Mouse (Mus musculus) hindbrain, embryonic 11.5 days (tissue): ENCODE measurements around the gene Mrpl54. TPM values are rescaled to one million over a fixed set of nuclear protein-coding genes. Genes with fewer than 3 reads are reported as not detected.
A peak's percentile ranks its signal among the peaks of the same experiment; 100 is the strongest.

Experiments used
- ATAC-seq: fragments of 200-750 bp; cut with Nextera tagmentation; 2 replicates; pipeline ENCODE4 v1.8.0; 2017; ENCODE audit warnings: mild to moderate bottlenecking, moderate TSS enrichment, moderate library complexity; ENCODE audit not compliant: low FRiP score
- DNase-seq: peaks from one replicate; pipeline ENCODE4 v3.0.0-alpha.2; 2015; ENCODE audit warnings: low spot score
- H3K27ac ChIP-seq: fragments of 300-500 bp; sonication (generic); 2 replicates; pipeline ENCODE4 v1.5.1; 2014; ENCODE audit warnings: mild to moderate bottlenecking, low read depth, low read length
- H3K27me3 ChIP-seq: fragments of 300-500 bp; sonication (generic); 2 replicates; pipeline ENCODE4 v1.6.1; 2014; ENCODE audit warnings: mild to moderate bottlenecking, low read length, moderate library complexity, mixed read lengths; ENCODE audit not compliant: control insufficient read depth, insufficient read depth
- H3K36me3 ChIP-seq: fragments of 300-500 bp; sonication (generic); 2 replicates; pipeline ENCODE4 v1.6.1; 2014; ENCODE audit warnings: mild to moderate bottlenecking, low read length, moderate library complexity, mixed read lengths; ENCODE audit not compliant: control insufficient read depth, insufficient read depth
- H3K4me1 ChIP-seq: fragments of 300-500 bp; sonication (generic); replicated peaks from 2 replicates; pipeline ENCODE4 v1.6.1; 2014; ENCODE audit warnings: low read length, mixed read lengths; ENCODE audit not compliant: control insufficient read depth, insufficient read depth
- H3K4me2 ChIP-seq: fragments of 300-500 bp; sonication (generic); replicated peaks from 2 replicates; pipeline ENCODE4 v1.6.1; 2014; ENCODE audit warnings: mild to moderate bottlenecking, low read depth, low read length
- H3K4me3 ChIP-seq: fragments of 300-500 bp; sonication (generic); 2 replicates; pipeline ENCODE4 v1.5.1; 2014; ENCODE audit warnings: low read depth, low read length
- H3K9ac ChIP-seq: fragments of 300-500 bp; sonication (generic); 2 replicates; pipeline ENCODE4 v1.6.1; 2014; ENCODE audit warnings: low read depth, low read length
- H3K9me3 ChIP-seq: fragments of 300-500 bp; sonication (generic); 2 replicates; pipeline ENCODE4 v1.6.1; 2016; ENCODE audit warnings: low read length; ENCODE audit not compliant: control insufficient read depth
- WGBS: fragments of 180-500 bp; shearing (Covaris S2); extraction: QIAGEN DNeasy Blood & Tissue Kit; methylation state at CpG from one replicate; pipeline ENCODE4 v1.1.7; 2014; 5-methylcytosine and 5-hydroxymethylcytosine counted together
- polyA plus RNA-seq: library from polyadenylated mRNA; unstranded; fragments of >200 nt; fragmentation: Nextera tagmentation; extraction: Ambion mirVana; gene quantifications from 2 replicates; pipeline ENCODE4 v1.2.1, GENCODE M21; 2014

Gene Mrpl54
- polyA plus RNA-seq, 1 experiment from 2014 or later = 182 TPM

GRCm38 (mm10) chr10:81304597-81305238 is 38.0 kb upstream of the Mrpl54 start:
- Histone ChIP-seq H3K36me3 (peaks cover 18% of the 10 kb centered on the region), H3K27me3 (no peaks in the 10 kb centered on the region)

GRCm38 (mm10) chr10:81303761-81304160 is 37.0 kb upstream of the Mrpl54 start:
- Histone ChIP-seq H3K9ac (no peak overlapping the region), H3K9me3 (no peaks in the 10 kb centered on the region), H3K27ac (no peak overlapping the region), H3K4me1 (no peaks in the 10 kb centered on the region; the same call in 1 of the 2 replicates), H3K4me2 (no peak overlapping the region), H3K4me3 (no peak overlapping the region), H3K36me3 (peaks cover 12% of the 10 kb centered on the region), H3K27me3 (no peaks in the 10 kb centered on the region)
- 78% methylated on average over 7 of the region's 7 CpGs for WGBS
- no peak for DNase-seq
- no peak for ATAC-seq

More at GRCm38 (mm10) chr10:81304597-81305238, 38.0 kb upstream of the Mrpl54 start:
- Histone ChIP-seq H3K4me3 (no peak overlapping the region), H3K27ac (no peak overlapping the region), H3K9ac (no peak overlapping the region), H3K4me2 (no peak overlapping the region), H3K4me1 (no peaks in the 10 kb centered on the region; the same call in 1 of the 2 replicates), H3K9me3 (no peaks in the 10 kb centered on the region)
- 0 out of 2 replicates have a peak, but pooled peaks have one; percentile 44 for ATAC-seq
- DNase-seq = peak; percentile 61
- 28% methylated on average over 5 of the region's 9 CpGs for WGBS

DNA sequence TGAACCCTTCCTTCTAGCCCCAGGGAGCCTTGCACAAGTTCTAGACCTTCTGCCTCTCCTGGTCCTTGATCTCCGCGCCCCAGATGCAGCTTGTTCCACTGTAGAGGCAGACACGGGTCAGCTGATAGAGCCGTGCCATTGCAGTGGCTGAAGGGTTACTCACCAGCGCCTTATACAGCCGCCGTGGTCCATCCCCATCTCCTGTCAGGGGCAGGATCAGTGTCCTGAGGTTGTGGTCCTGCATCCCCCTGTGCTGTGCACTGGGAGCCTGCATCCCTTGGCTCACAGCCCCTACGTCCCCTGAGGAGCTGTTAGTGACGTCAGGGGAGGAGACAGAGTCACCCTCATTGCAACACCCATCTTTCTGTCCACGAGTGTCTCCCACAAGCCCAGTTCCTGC is 36.5 kb upstream of the Mrpl54 start:
- H3K4me3 ChIP-seq = no peak overlapping the region
- no peaks in the 10 kb centered on the region for H3K27me3 ChIP-seq
- no peak for ATAC-seq
- H3K36me3 ChIP-seq = peaks cover 9% of the 10 kb centered on the region; the same call in 1 of the 2 replicates
- 74% methylated on average over 10 of the region's 10 CpGs for WGBS
- no peak overlapping the region for H3K4me2 ChIP-seq
- no peak overlapping the region for H3K9ac ChIP-seq
- H3K9me3 ChIP-seq = no peaks in the 10 kb centered on the region
- no peak overlapping the region for H3K27ac ChIP-seq
- no peaks in the 10 kb centered on the region; the same call in 1 of the 2 replicates for H3K4me1 ChIP-seq
- no peak for DNase-seq

DNA sequence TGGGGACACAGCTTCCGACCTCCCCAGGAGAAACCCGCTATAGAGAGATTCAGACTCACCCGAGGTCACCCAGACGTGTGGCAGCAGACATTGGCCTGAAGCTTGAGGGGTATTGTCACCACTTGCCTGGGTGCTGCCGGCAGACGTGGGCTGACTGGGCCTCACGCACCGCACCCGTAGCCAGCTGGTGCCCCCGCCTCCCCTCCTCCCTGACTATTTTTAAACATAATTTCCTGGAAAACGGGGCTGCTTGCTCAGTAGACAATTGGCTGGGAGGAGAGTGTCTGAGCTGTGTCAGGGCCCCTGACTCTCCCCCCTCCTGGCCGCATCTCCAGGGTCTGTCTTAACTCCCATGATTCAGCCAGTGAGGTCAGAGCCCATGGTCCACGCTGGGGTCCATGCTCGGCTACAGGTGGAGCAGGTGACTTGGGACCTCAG is 36.1 kb upstream of the Mrpl54 start:
- H3K27ac ChIP-seq = no peak overlapping the region
- 76% methylated on average over 14 of the region's 14 CpGs for WGBS
- no peak for DNase-seq
- H3K4me3 ChIP-seq = no peak overlapping the region
- H3K36me3 ChIP-seq = peaks cover 6% of the 10 kb centered on the region; the same call in 1 of the 2 replicates
- no peaks in the 10 kb centered on the region; the same call in 1 of the 2 replicates for H3K4me1 ChIP-seq
- H3K4me2 ChIP-seq = no peak overlapping the region
- no peaks in the 10 kb centered on the region for H3K9me3 ChIP-seq
- H3K9ac ChIP-seq = no peak overlapping the region
- no peak for ATAC-seq
- no peaks in the 10 kb centered on the region for H3K27me3 ChIP-seq

DNA sequence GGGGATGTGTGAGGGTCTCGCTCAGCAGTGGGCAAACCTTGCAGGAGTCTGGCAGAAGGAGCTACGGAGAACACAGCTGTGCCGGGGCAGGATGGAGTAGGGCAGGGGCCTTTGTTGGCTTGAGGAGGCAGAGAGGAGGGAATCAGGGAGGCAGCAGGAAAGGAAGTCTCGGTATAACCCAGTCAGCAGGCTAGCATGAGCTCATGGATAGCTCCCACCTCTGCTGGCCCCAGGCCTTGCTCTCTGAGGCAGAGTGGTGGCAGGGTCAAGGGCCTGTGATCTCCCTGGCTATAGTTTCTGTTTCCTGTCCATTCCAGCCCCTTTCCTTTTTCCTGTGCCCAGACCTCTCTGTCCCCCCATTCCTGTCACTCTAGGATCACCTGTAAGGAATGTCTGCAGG is 35.6 kb upstream of the Mrpl54 start:
- Histone ChIP-seq H3K9me3 (no peaks in the 10 kb centered on the region), H3K36me3 (peaks cover under 1% of the 10 kb centered on the region; the same call in 1 of the 2 replicates), H3K4me3 (no peak overlapping the region), H3K4me1 (no peaks in the 10 kb centered on the region; the same call in 1 of the 2 replicates), H3K27ac (0 out of 2 replicates have a peak overlapping the region, but pooled peaks have one; percentile 17), H3K4me2 (no peak overlapping the region), H3K27me3 (no peaks in the 10 kb centered on the region), H3K9ac (0 out of 2 replicates have a peak overlapping the region, but pooled peaks have one; percentile 4)
- 70% methylated on average over 4 of the region's 4 CpGs for WGBS
- DNase-seq (no peak), ATAC-seq (no peak)

- Histone ChIP-seq H3K4me3 (no peak overlapping the region), H3K36me3 (no peaks in the 10 kb centered on the region), H3K4me1 (no peaks in the 10 kb centered on the region; the same call in 1 of the 2 replicates), H3K9me3 (no peaks in the 10 kb centered on the region), H3K9ac (no peak overlapping the region), H3K27ac (no peak overlapping the region), H3K4me2 (no peak overlapping the region), H3K27me3 (no peaks in the 10 kb centered on the region)
- 80% methylated on average over 9 of the region's 9 CpGs for WGBS
- DNase-seq (no peak), ATAC-seq (no peak)
These were observed 34.6 kb upstream of the Mrpl54 start for GRCm38 (mm10) chr10:81301321-81301720.

DNA sequence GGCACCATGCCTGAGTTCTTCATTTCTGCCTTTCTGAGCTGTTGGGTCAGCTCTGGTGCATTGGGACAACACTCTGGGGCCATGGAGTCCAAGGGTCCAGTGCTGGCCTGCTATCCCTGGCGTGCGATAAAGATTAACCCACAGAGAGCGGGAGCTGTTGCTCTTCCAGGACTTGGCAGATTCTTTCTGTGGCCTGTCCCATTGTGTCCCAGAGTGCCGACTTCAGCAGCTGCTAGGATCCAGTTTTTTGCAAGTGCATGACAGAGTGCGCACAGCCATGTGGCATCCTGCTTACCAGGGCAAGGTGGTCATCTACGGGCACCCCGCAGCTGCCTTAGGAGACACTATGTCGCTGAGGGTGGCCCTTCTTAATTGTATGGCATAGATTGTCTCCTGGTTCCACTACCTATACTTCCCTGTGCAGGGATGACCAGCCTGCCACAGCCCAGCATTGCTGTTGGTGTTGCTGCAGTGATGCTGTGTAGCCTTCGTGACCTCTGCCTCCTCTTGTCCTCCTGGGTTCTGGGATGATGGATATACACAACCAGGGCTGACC is 33.7 kb upstream of the Mrpl54 start:
- no peaks in the 10 kb centered on the region; the same call in 1 of the 2 replicates for H3K4me1 ChIP-seq
- no peak for DNase-seq
- no peak overlapping the region for H3K4me2 ChIP-seq
- no peak for ATAC-seq
- no peaks in the 10 kb centered on the region for H3K9me3 ChIP-seq
- WGBS = 76% methylated on average over 9 of the region's 9 CpGs
- no peak overlapping the region for H3K27ac ChIP-seq
- H3K9ac ChIP-seq = no peak overlapping the region
- H3K27me3 ChIP-seq = no peaks in the 10 kb centered on the region
- H3K36me3 ChIP-seq = no peaks in the 10 kb centered on the region
- no peak overlapping the region for H3K4me3 ChIP-seq

DNA sequence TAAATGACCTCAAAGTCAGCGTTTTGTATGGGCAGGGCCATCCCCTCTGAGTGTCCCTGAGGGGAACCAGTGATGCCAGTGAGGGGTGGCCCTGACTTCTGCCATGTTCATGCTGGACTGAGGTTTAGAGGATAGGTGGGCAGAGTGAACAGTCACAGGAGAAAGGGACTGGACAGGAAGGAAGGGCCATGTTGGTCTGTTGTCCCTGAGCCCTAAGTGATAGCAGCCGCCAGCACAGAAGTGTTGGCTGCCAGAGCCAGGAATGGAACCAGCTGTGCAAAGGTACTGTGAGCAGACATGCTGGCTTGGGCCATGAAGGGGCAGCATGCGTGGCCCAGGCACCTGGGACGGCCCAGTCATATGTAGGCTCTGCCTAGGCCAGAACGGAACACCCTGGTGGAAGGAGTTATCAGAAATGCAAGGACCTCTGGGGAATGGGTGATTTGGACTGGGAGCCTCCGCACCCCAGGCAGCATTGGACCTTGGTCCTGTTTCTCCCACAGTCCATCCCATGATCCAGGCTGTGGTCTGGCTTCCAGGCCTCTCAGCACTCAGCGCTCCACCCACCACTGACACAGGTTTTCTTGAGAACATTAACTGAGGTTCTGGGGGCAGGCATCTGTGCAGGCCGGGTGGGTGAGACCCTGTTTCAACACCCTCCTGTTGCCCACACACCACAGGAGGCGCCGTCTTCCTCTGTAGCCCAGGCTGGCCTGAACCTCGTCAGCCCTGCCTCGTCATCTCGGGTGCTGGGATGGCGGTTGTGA is 33.0 kb upstream of the Mrpl54 start:
- H3K27me3 ChIP-seq = no peaks in the 10 kb centered on the region
- H3K9me3 ChIP-seq = no peaks in the 10 kb centered on the region
- WGBS = 87% methylated on average over 14 of the region's 14 CpGs
- H3K4me2 ChIP-seq = no peak overlapping the region
- no peak overlapping the region for H3K27ac ChIP-seq
- no peak for DNase-seq
- H3K4me3 ChIP-seq = no peak overlapping the region
- 0 out of 2 replicates have a peak overlapping the region, but pooled peaks have one; percentile 7 for H3K9ac ChIP-seq
- no peaks in the 10 kb centered on the region; the same call in 1 of the 2 replicates for H3K4me1 ChIP-seq
- H3K36me3 ChIP-seq = no peaks in the 10 kb centered on the region
- no peak for ATAC-seq
